Mouse (Mus musculus) CD8-positive naive resting alpha-beta T cell, adult 57 days (primary cell): ENCODE data around the gene Gp1bb. TPM values are rescaled to one million over a fixed set of nuclear protein-coding genes. Genes with fewer than 3 reads are reported as not detected.

Experiments used
- total RNA-seq: library from RNA; stranded (reverse); gene quantifications from one replicate; pipeline ENCODE4 v1.2.4, GENCODE M21; 2023

The Gp1bb gene
- total RNA-seq = 0.49 TPM

DNA sequence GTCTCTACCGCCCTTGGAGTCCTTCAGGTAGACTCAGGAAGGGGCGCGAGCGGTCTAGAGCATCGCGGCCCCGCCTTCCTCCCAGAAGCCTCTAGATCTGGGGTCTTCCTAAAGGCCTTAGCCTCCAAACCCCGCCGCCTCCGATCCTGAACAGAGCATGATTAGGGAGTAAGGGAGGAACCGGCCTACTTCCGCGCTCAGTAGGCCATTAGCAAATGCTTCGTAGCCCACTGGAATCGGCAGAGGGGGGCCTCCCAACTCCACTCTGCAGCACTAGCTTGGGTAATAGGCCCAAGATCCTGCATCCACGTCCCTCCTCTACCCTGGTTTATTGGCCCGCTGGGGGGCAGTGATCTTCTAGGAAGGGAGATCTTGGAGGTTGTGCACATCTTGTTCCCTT is at the start of gene Gp1bb:
Gp1bb (minus strand) TSS at position 385 of the 400 bp plus-strand sequence.

GRCm38 (mm10) chr16:18629390-18630231 is 7.4 kb upstream of the Gp1bb start, which contains the start of gene Sept5:
Gene Sept5, minus strand, starts transcription at chr16:18629954.

GRCm38 (mm10) chr16:18626376-18626878 is 4.2 kb upstream of the Gp1bb start, which contains the start of gene Gm49601:
Gene Gm49601, minus strand, starts transcription at chr16:18626427.

GRCm38 (mm10) chr16:18589804-18590790 is 32.1 kb downstream of the Gp1bb start, which contains the start of gene Tbx1:
Gene Tbx1, minus strand, starts transcription at chr16:18590671.

Other genes starting within 250 kb of the Gp1bb start
- 12.6 TPM for gene Txnrd2, start 196.0 kb downstream of the Gp1bb start, total RNA-seq
- gene Comt, start 195.6 kb downstream of the Gp1bb start, total RNA-seq = 8.2 TPM
- 9.3 TPM for gene Gnb1l, start 123.7 kb downstream of the Gp1bb start, total RNA-seq
- 7.4 TPM for gene Rtl10, start 123.5 kb downstream of the Gp1bb start, total RNA-seq
- not detected for gene Tbx1, start 31.7 kb downstream of the Gp1bb start, total RNA-seq
- not detected for gene Gm49601, start 4.0 kb upstream of the Gp1bb start, total RNA-seq
- gene Sept5, start 7.6 kb upstream of the Gp1bb start, total RNA-seq = not detected
- gene Cldn5, start 154.4 kb upstream of the Gp1bb start, total RNA-seq = not detected
- 116 TPM for gene Ufd1, start 189.4 kb upstream of the Gp1bb start, total RNA-seq
- gene Cdc45, start 189.6 kb upstream of the Gp1bb start, total RNA-seq = 3.1 TPM
- gene 2510002D24Rik, start 214.2 kb upstream of the Gp1bb start, total RNA-seq = 48.5 TPM
- gene Gm28539, start 214.2 kb upstream of the Gp1bb start, total RNA-seq = 3.9 TPM